Mouse (Mus musculus): ENCODE data around the gene Lrp5. TPM values are rescaled to one million over a fixed set of nuclear protein-coding genes. Genes with fewer than 3 reads are reported as not detected.

The Lrp5 gene
- polyA plus RNA-seq, 1 experiment, result 35.9 TPM

- no peaks in the 10 kb centered on the region for H3K36me3 ChIP-seq (ENCODE audit: control insufficient read depth, insufficient read depth, low read length)
- peaks cover 24% of the 10 kb centered on the region for H3K4me1 ChIP-seq (replicated peaks; ENCODE audit: control insufficient read depth, insufficient read depth, low read length)
- H3K27me3 ChIP-seq (ENCODE audit: control insufficient read depth, insufficient read depth, low read length), result no peaks in the 10 kb centered on the region
- H3K4me3 ChIP-seq (ENCODE audit: control insufficient read depth, insufficient read depth, low read length), result no peak overlapping the region
- WGBS, result 68% methylated on average over 5 of the region's 5 CpGs
- H3K27ac ChIP-seq (ENCODE audit: control insufficient read depth, insufficient read depth, low read length), result no peak overlapping the region
- TF ChIP-seq POLR2A (IDR thresholded peaks at IDR 0.05; ENCODE audit: control insufficient read depth, extremely low read depth, insufficient read depth, low read length, poor library complexity) (no peak), CTCF (IDR thresholded peaks at IDR 0.05; ENCODE audit: borderline replicate concordance, control insufficient read depth, extremely low read depth, insufficient read depth, low read length, poor library complexity) (no peak)
- DNase-seq, result no peak
These were observed 1.4 kb upstream of the Lrp5 start for GRCm38 (mm10) chr19:3687676-3688171.

- DNase-seq, result no peak
- H3K36me3 ChIP-seq (ENCODE audit: control insufficient read depth, insufficient read depth, low read length), result no peaks in the 10 kb centered on the region
- peak overlapping the region; percentile 95 for H3K4me3 ChIP-seq (ENCODE audit: control insufficient read depth, insufficient read depth, low read length)
- whole genome bisulfite sequencing, result under 1% methylated on average over 45 of the region's 45 CpGs
- no peak overlapping the region for H3K27ac ChIP-seq (ENCODE audit: control insufficient read depth, insufficient read depth, low read length)
- peaks cover 31% of the 10 kb centered on the region for H3K4me1 ChIP-seq (replicated peaks; ENCODE audit: control insufficient read depth, insufficient read depth, low read length)
- no peaks in the 10 kb centered on the region for H3K27me3 ChIP-seq (ENCODE audit: control insufficient read depth, insufficient read depth, low read length)
- TF ChIP-seq POLR2A (IDR thresholded peaks at IDR 0.05; ENCODE audit: control insufficient read depth, extremely low read depth, insufficient read depth, low read length, poor library complexity) (no peak), CTCF (IDR thresholded peaks at IDR 0.05; ENCODE audit: borderline replicate concordance, control insufficient read depth, extremely low read depth, insufficient read depth, low read length, poor library complexity) (0 out of 2 replicates have a peak, but pooled peaks have one; percentile 50)
These were observed 651 bp downstream of the Lrp5 start for GRCm38 (mm10) chr19:3685611-3686214.

GRCm38 (mm10) chr19:3684957-3685580 is 1.3 kb downstream of the Lrp5 start:
- 13% methylated on average over 11 of the region's 11 CpGs for WGBS
- TF ChIP-seq POLR2A (IDR thresholded peaks at IDR 0.05; ENCODE audit: control insufficient read depth, extremely low read depth, insufficient read depth, low read length, poor library complexity) (no peak), CTCF (IDR thresholded peaks at IDR 0.05; ENCODE audit: borderline replicate concordance, control insufficient read depth, extremely low read depth, insufficient read depth, low read length, poor library complexity) (no peak)
- DNase-seq, result no peak
- Histone ChIP-seq H3K27me3 (ENCODE audit: control insufficient read depth, insufficient read depth, low read length) (no peaks in the 10 kb centered on the region), H3K4me3 (ENCODE audit: control insufficient read depth, insufficient read depth, low read length) (peak overlapping the region; percentile 95), H3K27ac (ENCODE audit: control insufficient read depth, insufficient read depth, low read length) (no peak overlapping the region), H3K4me1 (replicated peaks; ENCODE audit: control insufficient read depth, insufficient read depth, low read length) (peaks cover 31% of the 10 kb centered on the region), H3K36me3 (ENCODE audit: control insufficient read depth, insufficient read depth, low read length) (no peaks in the 10 kb centered on the region)

DNA sequence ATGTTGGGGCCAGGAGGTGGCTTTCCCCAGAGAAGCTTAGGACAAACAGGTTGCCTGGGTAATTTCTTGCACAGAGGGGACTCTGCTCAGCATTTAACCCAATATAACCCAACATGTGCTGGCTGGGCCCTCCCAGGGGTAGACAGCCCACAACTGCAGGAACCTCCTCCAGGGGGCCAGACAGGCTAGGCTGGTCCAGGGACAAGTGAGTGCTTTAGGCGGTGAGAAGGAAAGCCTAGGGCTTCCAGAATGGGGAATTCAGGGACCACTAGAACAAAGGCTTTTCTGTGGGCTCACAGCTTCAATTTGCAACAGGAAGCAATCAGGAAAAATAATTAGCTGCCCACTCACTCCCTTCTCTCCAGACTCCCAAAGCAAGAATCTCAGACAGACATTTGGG is 1.9 kb downstream of the Lrp5 start:
- no peak overlapping the region for H3K4me3 ChIP-seq (ENCODE audit: control insufficient read depth, insufficient read depth, low read length)
- no peaks in the 10 kb centered on the region for H3K36me3 ChIP-seq (ENCODE audit: control insufficient read depth, insufficient read depth, low read length)
- DNase-seq, result no peak
- H3K27me3 ChIP-seq (ENCODE audit: control insufficient read depth, insufficient read depth, low read length), result no peaks in the 10 kb centered on the region
- no peak overlapping the region for H3K27ac ChIP-seq (ENCODE audit: control insufficient read depth, insufficient read depth, low read length)
- no peak for TF ChIP-seq POLR2A (IDR thresholded peaks at IDR 0.05; ENCODE audit: control insufficient read depth, extremely low read depth, insufficient read depth, low read length, poor library complexity)
- TF ChIP-seq CTCF (IDR thresholded peaks at IDR 0.05; ENCODE audit: borderline replicate concordance, control insufficient read depth, extremely low read depth, insufficient read depth, low read length, poor library complexity), result no peak
- WGBS, result 48% methylated on average over 1 of the region's 1 CpGs
- H3K4me1 ChIP-seq (replicated peaks; ENCODE audit: control insufficient read depth, insufficient read depth, low read length), result peaks cover 31% of the 10 kb centered on the region

- Histone ChIP-seq H3K27ac (ENCODE audit: control insufficient read depth, insufficient read depth, low read length) (no peak overlapping the region), H3K36me3 (ENCODE audit: control insufficient read depth, insufficient read depth, low read length) (no peaks in the 10 kb centered on the region), H3K4me3 (ENCODE audit: control insufficient read depth, insufficient read depth, low read length) (no peak overlapping the region), H3K27me3 (ENCODE audit: control insufficient read depth, insufficient read depth, low read length) (no peaks in the 10 kb centered on the region), H3K4me1 (replicated peaks; ENCODE audit: control insufficient read depth, insufficient read depth, low read length) (peaks cover 26% of the 10 kb centered on the region)
- no peak for TF ChIP-seq CTCF (IDR thresholded peaks at IDR 0.05; ENCODE audit: borderline replicate concordance, control insufficient read depth, extremely low read depth, insufficient read depth, low read length, poor library complexity)
- no peak for TF ChIP-seq POLR2A (IDR thresholded peaks at IDR 0.05; ENCODE audit: control insufficient read depth, extremely low read depth, insufficient read depth, low read length, poor library complexity)
- WGBS, result 32% methylated on average over 13 of the region's 13 CpGs
- no peak for DNase-seq
These were observed 4.9 kb downstream of the Lrp5 start for GRCm38 (mm10) chr19:3681310-3681934.

GRCm38 (mm10) chr19:3680732-3681131 is 5.6 kb downstream of the Lrp5 start:
- Histone ChIP-seq H3K36me3 (ENCODE audit: control insufficient read depth, insufficient read depth, low read length) (no peaks in the 10 kb centered on the region), H3K4me1 (replicated peaks; ENCODE audit: control insufficient read depth, insufficient read depth, low read length) (peaks cover 26% of the 10 kb centered on the region), H3K27me3 (ENCODE audit: control insufficient read depth, insufficient read depth, low read length) (no peaks in the 10 kb centered on the region), H3K4me3 (ENCODE audit: control insufficient read depth, insufficient read depth, low read length) (no peak overlapping the region), H3K27ac (ENCODE audit: control insufficient read depth, insufficient read depth, low read length) (no peak overlapping the region)
- DNase-seq, result no peak
- no peak for TF ChIP-seq POLR2A (IDR thresholded peaks at IDR 0.05; ENCODE audit: control insufficient read depth, extremely low read depth, insufficient read depth, low read length, poor library complexity)
- TF ChIP-seq CTCF (IDR thresholded peaks at IDR 0.05; ENCODE audit: borderline replicate concordance, control insufficient read depth, extremely low read depth, insufficient read depth, low read length, poor library complexity), result no peak
- WGBS, result 97% methylated on average over 7 of the region's 7 CpGs
